Mouse (Mus musculus) stomach, embryonic 16.5 days (tissue): ENCODE data around the gene Zfp273. TPM values are rescaled to one million over a fixed set of nuclear protein-coding genes. Genes with fewer than 3 reads are reported as not detected.
"Not testable (repeated sequence)": the region's sequence is repeated elsewhere in the genome, so short reads cannot be mapped to it uniquely, and the experiment has no call there.

Experiments used
- ATAC-seq: fragments of 200-750 bp; cut with Nextera tagmentation; 2 replicates; pipeline ENCODE4 v1.8.0; 2017; ENCODE audit warnings: moderate number of reproducible peaks, moderate TSS enrichment; ENCODE audit not compliant: insufficient read depth, low FRiP score
- H3K27ac ChIP-seq: fragments of 300-500 bp; sonication (generic); 2 replicates; pipeline ENCODE4 v1.5.1; 2014; ENCODE audit warnings: low read length
- H3K27me3 ChIP-seq: fragments of 300-500 bp; sonication (generic); 2 replicates; pipeline ENCODE4 v1.6.1; 2014; ENCODE audit warnings: low read length, control low read depth, mixed read lengths; ENCODE audit not compliant: control insufficient read depth, insufficient read depth
- H3K36me3 ChIP-seq: fragments of 300-500 bp; sonication (generic); 2 replicates; pipeline ENCODE4 v1.6.1; 2014; ENCODE audit warnings: low read length; ENCODE audit not compliant: control insufficient read depth, insufficient read depth
- H3K4me1 ChIP-seq: fragments of 300-500 bp; sonication (generic); 2 replicates; pipeline ENCODE4 v1.6.1; 2014; ENCODE audit warnings: low read length, control low read depth, mixed read lengths; ENCODE audit not compliant: control insufficient read depth, insufficient read depth
- H3K4me2 ChIP-seq: fragments of 300-500 bp; sonication (generic); 2 replicates; pipeline ENCODE4 v1.6.1; 2014; ENCODE audit warnings: low read depth, low read length, mixed read lengths
- H3K4me3 ChIP-seq: fragments of 300-500 bp; sonication (generic); replicated peaks from 2 replicates; pipeline ENCODE4 v1.5.1; 2014; ENCODE audit warnings: mild to moderate bottlenecking, low read length
- H3K9ac ChIP-seq: fragments of 300-500 bp; sonication (generic); 2 replicates; pipeline ENCODE4 v1.6.1; 2014; ENCODE audit warnings: low read length
- H3K9me3 ChIP-seq: fragments of 300-500 bp; sonication (generic); replicated peaks from 2 replicates; pipeline ENCODE4 v1.6.1; 2016; ENCODE audit warnings: low read length, control low read depth; ENCODE audit not compliant: control insufficient read depth
- WGBS: fragments of 180-500 bp; shearing (Covaris S2); extraction: QIAGEN DNeasy Blood & Tissue Kit; methylation state at CpG from one replicate; pipeline ENCODE4 v1.1.7; 2014; 5-methylcytosine and 5-hydroxymethylcytosine counted together
- polyA plus RNA-seq: library from polyadenylated mRNA; unstranded; fragments of >200 nt; fragmentation: Nextera tagmentation; extraction: Ambion mirVana; gene quantifications from 2 replicates; pipeline ENCODE4 v1.2.1, GENCODE M21; 2015

Gene Zfp273
- polyA plus RNA-seq, 1 experiment from 2014 or later = 5.6 TPM

- peak; percentile 86 for ATAC-seq
Measured at GRCm38 (mm10) chr13:67830911-67831336, 17.4 kb downstream of the Zfp273 start, which contains the start of gene Gm10037. TSS of gene Gm10037 (plus strand) at chr13:67831106.

GRCm38 (mm10) chr13:67833137-67833536, 19.6 kb downstream of the Zfp273 start:
- not testable (repeated sequence) for ATAC-seq, H3K27me3 ChIP-seq, H3K9me3 ChIP-seq, H3K36me3 ChIP-seq, H3K9ac ChIP-seq, H3K4me2 ChIP-seq, H3K4me1 ChIP-seq, H3K27ac ChIP-seq, H3K4me3 ChIP-seq

More at GRCm38 (mm10) chr13:67830911-67831336, 17.4 kb downstream of the Zfp273 start, which contains the start of gene Gm10037:
- peak within 1 kb of the TSS; percentile 61 for H3K4me3 ChIP-seq
- no peaks in the 10 kb centered on the region for H3K27me3 ChIP-seq
- H3K27ac ChIP-seq = no peak within 1 kb of the TSS
- H3K9ac ChIP-seq = peak within 1 kb of the TSS; percentile 73
- no peaks in the 10 kb centered on the region for H3K4me1 ChIP-seq
- peaks cover 7% of the 10 kb centered on the region; the same call in 1 of the 2 replicates for H3K36me3 ChIP-seq
- H3K4me2 ChIP-seq = peak within 1 kb of the TSS; percentile 68
- 2% methylated on average over 14 of the region's 14 CpGs for WGBS
- 0 out of 2 replicates have a peak, but pooled peaks cover 3% of the 10 kb centered on the region for H3K9me3 ChIP-seq

- H3K9ac ChIP-seq = peak overlapping the region; percentile 74
- 41% methylated on average over 6 of the region's 6 CpGs for WGBS
Measured at GRCm38 (mm10) chr13:67843775-67844118, 30.2 kb downstream of the Zfp273 start.

GRCm38 (mm10) chr13:67844119-67844852, 30.7 kb downstream of the Zfp273 start:
- ATAC-seq = no peak
- peak overlapping the region; percentile 59 for H3K4me2 ChIP-seq
- H3K36me3 ChIP-seq = no peaks in the 10 kb centered on the region
- H3K9ac ChIP-seq = peak overlapping the region; percentile 74
- under 1% methylated on average over 14 of the region's 19 CpGs for WGBS
- no peaks in the 10 kb centered on the region for H3K9me3 ChIP-seq
- peak overlapping the region; percentile 43 for H3K4me3 ChIP-seq
- peaks cover 6% of the 10 kb centered on the region; the same call in 1 of the 2 replicates for H3K4me1 ChIP-seq
- H3K27ac ChIP-seq = no peak overlapping the region
- H3K27me3 ChIP-seq = no peaks in the 10 kb centered on the region

More at GRCm38 (mm10) chr13:67843775-67844118, 30.2 kb downstream of the Zfp273 start:
- Histone ChIP-seq H3K9me3 (no peaks in the 10 kb centered on the region), H3K27me3 (no peaks in the 10 kb centered on the region), H3K4me3 (peak overlapping the region; percentile 43), H3K4me2 (peak overlapping the region; percentile 59), H3K36me3 (no peaks in the 10 kb centered on the region), H3K4me1 (peaks cover 6% of the 10 kb centered on the region; the same call in 1 of the 2 replicates), H3K27ac (no peak overlapping the region)
- ATAC-seq = no peak

- H3K9ac ChIP-seq = peak overlapping the region; percentile 74
- WGBS = 23% methylated on average over 8 of the region's 8 CpGs
- no peaks in the 10 kb centered on the region for H3K27me3 ChIP-seq
- H3K36me3 ChIP-seq = no peaks in the 10 kb centered on the region
- peak overlapping the region; percentile 59 for H3K4me2 ChIP-seq
- no peaks in the 10 kb centered on the region for H3K9me3 ChIP-seq
- no peak; the same call in 1 of the 2 replicates for ATAC-seq
- H3K27ac ChIP-seq = no peak overlapping the region
- peak overlapping the region; percentile 43 for H3K4me3 ChIP-seq
- peaks cover 6% of the 10 kb centered on the region; the same call in 1 of the 2 replicates for H3K4me1 ChIP-seq
Measured at GRCm38 (mm10) chr13:67844853-67845194, 31.3 kb downstream of the Zfp273 start.

- WGBS = 68% methylated on average over 3 of the region's 3 CpGs
Measured at GRCm38 (mm10) chr13:67850361-67850760, 36.8 kb downstream of the Zfp273 start.

GRCm38 (mm10) chr13:67853130-67853529, 39.6 kb downstream of the Zfp273 start:
- no peak for ATAC-seq
- H3K9me3 ChIP-seq = no peaks in the 10 kb centered on the region
- no peaks in the 10 kb centered on the region for H3K36me3 ChIP-seq
- H3K4me2 ChIP-seq = no peak overlapping the region
- no peak overlapping the region for H3K27ac ChIP-seq
- H3K9ac ChIP-seq = no peak overlapping the region
- no peaks in the 10 kb centered on the region for H3K27me3 ChIP-seq
- WGBS = 73% methylated on average over 6 of the region's 6 CpGs
- no peaks in the 10 kb centered on the region for H3K4me1 ChIP-seq
- H3K4me3 ChIP-seq = no peak overlapping the region

More at GRCm38 (mm10) chr13:67850361-67850760, 36.8 kb downstream of the Zfp273 start:
- Histone ChIP-seq H3K9me3 (no peaks in the 10 kb centered on the region), H3K9ac (no peak overlapping the region), H3K4me3 (no peak overlapping the region), H3K27me3 (no peaks in the 10 kb centered on the region), H3K4me2 (no peak overlapping the region), H3K4me1 (no peaks in the 10 kb centered on the region), H3K27ac (no peak overlapping the region), H3K36me3 (no peaks in the 10 kb centered on the region)
- no peak for ATAC-seq

- H3K4me2 ChIP-seq = no peak overlapping the region
- H3K36me3 ChIP-seq = no peaks in the 10 kb centered on the region
- H3K4me3 ChIP-seq = no peak overlapping the region
- no peak overlapping the region for H3K27ac ChIP-seq
- no peaks in the 10 kb centered on the region for H3K27me3 ChIP-seq
- no peaks in the 10 kb centered on the region for H3K4me1 ChIP-seq
- ATAC-seq = no peak
- 76% methylated on average over 2 of the region's 2 CpGs for WGBS
- H3K9ac ChIP-seq = no peak overlapping the region
- H3K9me3 ChIP-seq = no peaks in the 10 kb centered on the region
Measured at GRCm38 (mm10) chr13:67853983-67854382, 40.4 kb downstream of the Zfp273 start.

- no peaks in the 10 kb centered on the region for H3K36me3 ChIP-seq
- no peak for ATAC-seq
- H3K4me3 ChIP-seq = no peak overlapping the region
- no peak overlapping the region for H3K4me2 ChIP-seq
- 13% methylated on average over 1 of the region's 1 CpGs for WGBS
- H3K27ac ChIP-seq = no peak overlapping the region
- H3K4me1 ChIP-seq = no peaks in the 10 kb centered on the region
- no peaks in the 10 kb centered on the region for H3K9me3 ChIP-seq
- no peak overlapping the region for H3K9ac ChIP-seq
- H3K27me3 ChIP-seq = no peaks in the 10 kb centered on the region
Measured at GRCm38 (mm10) chr13:67857317-67857716, 43.8 kb downstream of the Zfp273 start.
